Mouse (Mus musculus) spleen, adult 18-20 months (tissue): ENCODE measurements around the gene Chd1.

Experiments used
- DNase-seq, 2 experiments: peaks; one replicate each; pipeline ENCODE4 v3.0.0; 2022; ENCODE audit warnings: mixed read lengths in 2 of 2

Chd1 gene

DNA sequence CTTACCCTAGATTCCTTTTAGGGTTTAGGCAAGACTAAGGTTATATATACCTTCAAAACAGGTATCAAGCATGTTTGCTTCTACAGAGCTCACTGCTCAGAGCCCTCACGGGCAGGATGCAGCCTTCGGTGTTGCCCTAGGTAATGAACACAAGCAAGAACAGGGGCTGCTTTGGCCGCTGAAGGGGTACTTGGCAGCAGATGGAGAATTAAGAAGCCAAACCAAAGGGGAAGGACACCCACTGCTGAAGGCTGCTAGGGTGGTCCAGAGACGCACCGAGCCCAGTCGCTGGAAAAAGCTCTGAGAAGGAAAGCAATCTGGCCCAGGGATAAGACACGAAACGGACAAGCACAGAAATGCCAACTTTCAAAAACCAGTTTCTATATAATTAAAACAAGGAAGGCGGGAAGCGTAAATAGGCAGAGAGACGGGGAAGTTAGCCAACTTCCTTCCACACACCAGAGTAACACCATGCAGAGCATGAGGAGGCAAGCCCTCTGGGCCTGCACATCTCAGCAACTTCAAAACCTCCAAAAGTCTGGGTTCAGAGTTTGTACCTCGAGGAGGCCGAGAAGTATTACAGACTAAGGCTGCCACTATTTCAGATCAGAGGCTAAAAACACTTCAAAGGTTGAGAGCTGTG, 107.5 kb downstream of the Chd1 start:
- DNase-seq = no peak

DNA sequence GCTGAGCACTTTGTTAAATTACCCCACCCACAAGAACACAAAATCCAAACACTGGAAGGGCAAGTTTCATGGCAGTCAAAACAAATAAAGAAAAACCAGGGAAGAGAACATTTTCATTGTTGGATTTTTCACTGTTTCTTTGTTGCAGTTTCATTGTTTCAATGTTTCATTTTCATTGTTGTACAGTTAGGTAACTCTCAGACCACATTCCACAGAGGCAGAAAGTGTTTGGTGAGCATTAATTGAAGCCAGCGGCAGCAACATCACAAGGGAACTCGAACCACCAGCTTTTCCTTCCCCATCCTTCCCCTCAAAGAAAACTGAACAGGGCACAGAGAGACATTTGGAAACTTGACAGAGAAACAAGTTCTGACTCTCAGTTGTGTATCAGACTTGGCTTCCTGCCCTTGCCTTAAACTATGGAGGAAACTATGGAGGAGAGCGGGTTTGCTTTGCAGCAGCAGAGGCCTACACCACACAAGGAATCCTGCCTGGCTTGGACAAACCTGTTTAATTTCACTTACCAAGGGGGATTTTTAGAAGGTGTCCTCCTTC, 109.0 kb downstream of the Chd1 start:
- DNase-seq = no peak

DNA sequence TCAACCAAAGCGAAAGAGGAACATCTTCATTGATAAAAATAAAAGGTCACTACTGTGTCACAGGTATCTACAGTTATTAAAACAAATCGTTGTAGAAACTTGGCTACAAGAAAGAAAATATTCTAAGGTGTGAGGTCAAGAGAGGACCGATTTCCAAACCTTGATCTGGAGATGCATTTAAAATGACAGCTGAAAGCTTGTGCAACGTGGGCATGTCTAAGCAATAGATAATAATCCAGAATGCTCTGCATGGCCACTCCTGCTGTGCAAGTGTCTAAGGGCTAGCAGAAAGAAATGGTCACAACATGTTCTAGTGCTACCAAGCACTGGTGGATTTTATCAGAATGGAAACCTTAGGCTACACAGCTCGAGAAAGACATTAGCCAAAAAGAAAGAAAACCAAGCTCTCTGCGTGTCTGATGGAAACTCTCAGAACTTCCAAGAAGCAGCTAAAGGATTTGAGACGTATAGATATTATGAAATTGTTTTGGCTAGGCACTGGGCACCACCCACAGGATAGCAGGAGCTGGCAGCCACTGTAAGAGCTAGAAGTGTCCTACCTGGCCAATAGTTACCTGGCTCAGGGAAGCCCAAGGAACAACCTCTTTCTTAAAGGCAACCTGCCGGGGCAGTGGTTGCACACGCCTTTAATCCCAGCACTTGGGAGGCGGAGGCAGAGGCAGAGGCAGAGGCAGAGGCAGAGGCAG, 110.7 kb downstream of the Chd1 start:
- no peak for DNase-seq

DNA sequence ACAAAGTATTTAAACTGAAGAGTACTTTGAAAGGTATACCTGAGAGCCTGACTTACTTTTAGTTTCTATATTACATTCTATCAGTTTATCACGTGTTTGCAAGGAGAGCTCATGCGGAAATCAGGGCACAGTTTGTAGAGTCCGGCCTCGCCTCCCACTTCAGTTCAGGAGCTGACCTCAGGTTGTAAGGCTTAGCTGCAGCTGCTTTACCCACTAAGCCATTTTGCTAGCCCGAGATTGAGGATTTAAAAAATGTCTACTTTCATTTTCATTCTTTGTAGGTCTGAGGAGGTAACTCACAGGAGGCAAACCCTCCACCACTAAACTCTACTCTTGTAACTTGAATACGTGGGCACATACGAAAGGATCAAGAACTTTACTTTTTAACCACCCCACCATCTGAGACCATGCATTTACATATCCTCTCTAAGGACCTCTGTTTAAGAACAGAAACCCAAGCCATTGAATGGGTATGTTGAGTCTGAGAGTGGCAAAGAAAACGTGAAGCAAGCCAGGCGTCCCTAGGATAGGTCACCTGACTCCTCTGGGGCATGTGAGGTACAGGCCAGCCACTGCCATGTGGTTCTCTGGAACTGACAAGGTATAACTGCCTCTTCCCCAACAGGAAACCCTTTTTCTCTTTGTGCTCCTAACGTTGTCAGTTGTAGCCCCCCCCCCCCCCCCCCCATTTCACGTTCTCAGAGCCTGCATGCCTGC, 111.8 kb downstream of the Chd1 start:
- DNase-seq = no peak

DNA sequence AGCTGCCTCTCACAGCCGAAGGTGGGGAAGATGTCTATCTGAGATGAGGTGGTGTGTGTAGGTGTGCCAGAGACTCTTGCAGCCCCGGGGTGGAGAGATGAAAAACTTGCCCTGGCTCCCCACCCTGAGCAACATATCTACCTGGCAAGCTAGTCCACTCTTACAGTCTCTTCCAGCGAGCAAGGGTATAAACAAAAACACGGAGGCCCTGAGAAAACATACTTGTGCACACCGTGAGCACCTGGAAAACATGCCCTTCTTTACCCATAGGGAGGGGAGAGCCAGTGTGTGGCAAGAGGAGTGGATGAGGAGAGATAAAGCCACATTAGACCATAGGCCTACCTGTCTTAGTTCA, 112.3 kb downstream of the Chd1 start:
- no peak for DNase-seq

DNA sequence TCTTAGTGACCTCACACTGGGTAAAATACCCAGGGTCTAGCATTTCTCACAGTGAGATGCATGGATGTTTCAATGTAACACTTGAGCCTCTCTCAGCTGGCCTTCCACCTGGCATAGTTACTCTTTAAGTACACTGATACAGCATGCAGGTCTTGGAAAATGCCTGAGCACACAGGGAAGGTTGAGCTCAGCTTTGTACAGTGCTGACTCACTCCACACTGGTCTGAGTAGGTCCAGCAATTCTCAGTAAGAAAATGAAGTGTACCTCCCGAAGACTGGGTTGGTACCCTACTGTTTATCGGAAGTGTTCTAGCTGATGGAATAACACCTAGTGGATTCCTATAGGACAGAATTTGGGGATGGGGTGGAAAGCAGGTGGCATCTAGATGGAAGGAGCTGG, 112.9 kb downstream of the Chd1 start:
- no peak for DNase-seq

DNA sequence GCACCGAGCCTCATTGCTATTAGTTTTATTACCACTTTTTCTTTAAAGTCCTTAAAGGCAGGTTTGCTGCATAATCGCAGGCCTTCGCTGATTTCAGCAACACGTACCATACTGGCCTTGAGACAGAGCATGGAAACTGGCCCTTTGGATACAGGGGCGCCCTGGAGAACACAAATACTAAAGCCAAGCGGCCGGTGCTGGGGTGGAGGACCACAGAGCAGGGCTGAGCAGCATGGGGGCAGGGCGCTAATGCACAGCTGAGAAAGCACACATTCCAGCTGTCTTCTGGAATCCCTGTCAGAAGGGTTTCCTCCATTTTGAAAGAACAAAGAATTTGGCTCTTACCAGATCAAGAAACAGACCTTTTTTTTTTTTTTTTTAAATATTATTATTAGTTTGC, 113.6 kb downstream of the Chd1 start:
- no peak for DNase-seq

DNA sequence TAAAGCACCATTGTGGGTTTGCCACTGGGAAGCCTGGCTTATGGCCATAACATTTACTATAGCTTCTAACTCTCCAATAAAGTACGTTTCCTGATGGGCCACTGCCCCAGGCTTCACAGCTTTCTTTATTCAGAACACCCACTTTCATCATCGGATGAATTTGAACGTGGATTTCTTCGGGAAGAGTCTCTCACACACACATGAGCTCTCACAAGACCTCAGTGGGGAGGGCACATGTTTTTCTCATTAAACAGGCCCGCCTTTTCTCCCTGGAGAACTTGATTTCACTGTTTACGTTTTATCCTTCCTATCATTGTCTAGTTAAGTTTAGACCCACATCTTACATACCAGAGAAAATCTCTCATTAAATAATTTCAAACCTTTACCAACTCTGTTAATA, 115.4 kb downstream of the Chd1 start:
- no peak for DNase-seq

DNA sequence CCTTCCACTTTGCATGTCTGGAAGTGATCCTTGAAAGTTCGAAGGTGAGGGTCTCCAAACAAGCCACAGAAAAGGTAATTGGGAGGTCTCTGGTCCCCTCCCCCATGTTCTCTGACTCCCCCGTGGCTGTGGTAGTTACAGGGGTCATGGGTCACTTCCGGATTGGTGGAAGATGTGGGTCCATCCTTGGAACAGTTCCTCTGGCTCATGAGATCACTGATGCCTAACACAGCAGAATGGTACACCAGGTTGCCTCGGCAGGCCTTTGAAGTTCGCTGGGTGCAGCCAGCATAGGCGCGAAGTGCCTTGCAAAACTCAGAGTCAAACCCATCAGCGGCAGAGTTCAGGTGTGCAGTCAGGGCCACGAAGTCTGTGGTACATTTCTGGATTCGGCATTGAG, 116.0 kb downstream of the Chd1 start:
- no peak for DNase-seq

DNA sequence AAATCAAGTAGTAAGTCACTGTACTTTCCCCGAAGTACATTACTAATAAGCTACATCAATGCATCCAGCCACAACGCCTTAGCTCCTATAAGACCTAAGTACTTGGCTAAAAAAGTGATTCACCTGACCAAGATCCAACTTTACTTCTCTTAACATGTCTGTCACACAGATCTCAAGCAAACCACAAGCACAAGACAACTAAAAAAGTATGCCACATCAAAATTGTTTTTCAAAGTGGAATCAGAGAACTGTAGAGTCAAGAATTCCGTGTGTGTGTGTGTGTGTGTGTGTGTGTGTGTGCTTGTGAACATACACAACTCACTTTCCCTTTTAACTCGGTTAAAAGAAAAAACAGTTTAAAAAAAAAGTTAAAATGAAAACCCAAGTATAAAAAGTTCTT, 116.9 kb downstream of the Chd1 start:
- no peak for DNase-seq
